Mouse (Mus musculus): ENCODE data around the gene Art3.
"Not testable (repeated sequence)": the region's sequence is repeated elsewhere in the genome, so short reads cannot be mapped to it uniquely, and the experiment has no call there.

Art3 gene

DNA sequence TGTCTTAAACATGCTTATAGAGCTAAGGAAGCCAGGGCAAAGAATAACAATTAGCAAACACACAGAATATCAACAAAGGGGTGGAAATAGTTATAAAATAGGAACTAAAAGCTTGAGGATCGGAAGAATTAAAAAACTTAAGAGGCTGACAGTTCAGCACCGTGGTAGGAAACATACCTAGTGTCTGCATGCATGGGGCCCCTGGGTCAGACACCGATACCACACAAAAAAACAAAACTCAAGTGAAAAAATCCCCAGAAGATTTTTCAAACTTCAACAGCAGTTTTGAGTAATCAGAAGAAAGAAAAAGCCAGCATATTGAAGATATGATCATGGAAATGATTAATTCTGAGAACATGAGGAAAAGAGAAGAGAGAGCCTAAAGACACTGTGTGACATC lies 5.1 kb downstream of the Art3 start:
- no peak for DNase-seq (ENCODE audit: low read depth, low spot score)

- DNase-seq (ENCODE audit: low read depth, low spot score): no peak
Observed at GRCm38 (mm10) chr5:92340606-92341005, 9.0 kb downstream of the Art3 start.

- no peak for DNase-seq (ENCODE audit: low read depth, low spot score)
Observed at GRCm38 (mm10) chr5:92345006-92345405, 13.4 kb downstream of the Art3 start.

GRCm38 (mm10) chr5:92348794-92349413 lies 17.3 kb downstream of the Art3 start, which contains the start of gene Cxcl10:
Gene Cxcl10 (minus strand): TSS chr5:92348889.
- peak; percentile 14 for DNase-seq (ENCODE audit: low read depth, low spot score)

GRCm38 (mm10) chr5:92349731-92350130 lies 18.1 kb downstream of the Art3 start:
- DNase-seq (ENCODE audit: low read depth, low spot score): no peak

- not testable (repeated sequence) for DNase-seq (ENCODE audit: low read depth, low spot score)
Observed at GRCm38 (mm10) chr5:92352716-92353115, 21.1 kb downstream of the Art3 start.

- DNase-seq (ENCODE audit: low read depth, low spot score): no peak
Observed at GRCm38 (mm10) chr5:92353517-92353916, 21.9 kb downstream of the Art3 start.

DNA sequence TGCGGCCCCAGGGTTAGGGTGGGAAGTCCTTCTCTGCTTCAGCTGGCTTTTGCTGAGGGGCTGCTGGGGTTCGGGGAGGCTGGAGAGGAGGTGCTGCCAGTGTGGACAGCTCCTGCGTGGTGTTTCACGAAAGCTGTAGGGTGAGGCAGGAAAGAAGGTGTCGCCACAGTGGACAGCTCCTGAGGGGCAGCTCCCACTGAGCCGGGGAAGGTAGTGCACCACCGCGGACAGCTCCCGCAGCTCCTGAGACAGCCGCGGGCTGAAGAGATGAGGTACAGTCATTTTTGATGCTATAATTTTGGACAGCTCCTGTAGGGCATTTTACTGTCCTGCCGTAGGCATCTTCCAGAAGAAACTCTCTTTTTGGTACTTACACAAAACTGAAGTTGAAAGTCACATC lies 26.4 kb downstream of the Art3 start:
- no peak for DNase-seq (ENCODE audit: low read depth, low spot score)

- DNase-seq (ENCODE audit: low read depth, low spot score): no peak
Observed at GRCm38 (mm10) chr5:92358767-92359455, 27.3 kb downstream of the Art3 start.

GRCm38 (mm10) chr5:92363179-92363578 lies 31.6 kb downstream of the Art3 start:
- DNase-seq (ENCODE audit: low read depth, low spot score): no peak

- no peak for DNase-seq (ENCODE audit: low read depth, low spot score)
Observed at GRCm38 (mm10) chr5:92364011-92364410, 32.4 kb downstream of the Art3 start.

DNA sequence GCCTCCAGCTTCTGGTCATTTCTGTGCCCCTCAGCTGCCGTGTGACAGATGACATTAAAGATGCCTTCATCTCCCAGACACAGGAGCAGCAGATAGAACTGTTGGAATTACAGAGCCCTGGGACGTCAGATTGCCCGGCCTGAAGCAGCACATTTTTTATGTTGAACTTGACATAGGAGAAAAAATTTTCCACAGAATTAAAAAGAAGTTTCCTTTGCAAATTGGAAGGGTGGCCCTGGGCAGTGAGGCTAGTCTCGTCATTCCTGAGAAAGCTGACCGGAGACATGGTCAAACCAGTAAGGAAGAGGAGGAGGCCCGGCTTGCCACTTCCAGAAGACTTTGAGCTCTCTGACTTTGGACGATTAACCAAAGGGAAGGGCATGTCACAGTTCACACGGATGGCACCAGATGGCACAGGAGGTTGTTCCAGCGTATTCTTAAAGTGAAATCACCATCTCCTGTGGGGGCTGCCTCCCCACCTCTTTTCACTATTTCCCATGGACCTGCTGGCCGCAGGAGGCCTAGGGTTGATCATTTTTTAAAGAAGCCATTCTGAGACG lies 33.6 kb downstream of the Art3 start:
- DNase-seq (ENCODE audit: low read depth, low spot score): no peak

DNA sequence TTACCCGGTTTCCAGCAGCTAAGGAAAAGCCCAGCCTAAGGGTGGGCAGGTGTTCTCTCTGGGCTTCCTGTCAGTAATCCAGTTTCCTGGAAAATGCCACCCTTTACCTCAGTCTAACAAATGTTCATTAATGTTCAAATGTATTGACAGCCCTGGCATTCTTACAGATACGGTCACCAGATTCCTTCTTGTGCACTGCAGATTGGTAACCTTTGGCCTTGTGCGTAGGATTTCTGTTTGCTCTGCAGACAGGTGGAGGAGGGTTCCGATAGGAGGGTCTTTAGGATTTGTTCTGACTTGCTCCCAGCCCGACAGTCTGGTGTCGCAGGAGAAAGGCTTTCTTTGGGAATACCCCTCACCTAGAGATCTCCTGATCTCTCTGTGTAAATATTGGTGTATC lies 34.9 kb downstream of the Art3 start:
- DNase-seq (ENCODE audit: low read depth, low spot score): no peak

- DNase-seq (ENCODE audit: low read depth, low spot score): no peak
Observed at GRCm38 (mm10) chr5:92368392-92368791, 36.8 kb downstream of the Art3 start.

- DNase-seq (ENCODE audit: low read depth, low spot score): peak; percentile 14
Observed at GRCm38 (mm10) chr5:92369151-92369994, 37.7 kb downstream of the Art3 start.

- DNase-seq (ENCODE audit: low read depth, low spot score): no peak
Observed at GRCm38 (mm10) chr5:92370392-92370791, 38.8 kb downstream of the Art3 start.

- DNase-seq (ENCODE audit: low read depth, low spot score): no peak
Observed at GRCm38 (mm10) chr5:92370891-92371290, 39.3 kb downstream of the Art3 start.

DNA sequence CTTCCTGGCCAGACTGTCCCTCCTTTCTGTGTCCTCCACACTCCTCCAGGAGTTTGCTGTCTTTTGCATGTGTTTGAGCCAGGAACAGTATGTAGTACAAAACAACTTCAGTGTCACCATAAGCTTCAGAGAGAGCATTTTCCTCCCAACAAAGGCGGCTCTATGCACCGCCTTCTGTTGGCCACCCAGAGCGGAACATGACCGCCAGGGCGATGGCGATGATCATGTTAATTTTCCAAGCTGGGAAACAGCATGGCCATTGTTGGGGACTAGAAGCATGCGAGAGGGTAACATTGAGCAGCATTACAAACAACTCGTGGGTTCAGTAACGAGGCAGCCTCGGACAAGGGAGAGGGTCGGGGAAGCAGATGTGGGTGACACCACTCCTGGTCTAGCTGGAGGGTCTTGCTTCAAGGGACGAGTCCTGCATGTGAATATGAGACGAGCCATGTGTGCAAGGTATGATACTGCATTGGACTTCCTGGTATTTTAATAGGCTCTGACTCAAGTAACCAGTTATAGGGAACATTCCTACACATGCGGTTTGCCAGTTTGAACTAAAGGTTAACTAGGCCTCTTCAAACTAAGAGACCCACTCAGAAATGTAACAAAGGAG lies 39.8 kb downstream of the Art3 start:
- DNase-seq (ENCODE audit: low read depth, low spot score): peak; percentile 8

DNA sequence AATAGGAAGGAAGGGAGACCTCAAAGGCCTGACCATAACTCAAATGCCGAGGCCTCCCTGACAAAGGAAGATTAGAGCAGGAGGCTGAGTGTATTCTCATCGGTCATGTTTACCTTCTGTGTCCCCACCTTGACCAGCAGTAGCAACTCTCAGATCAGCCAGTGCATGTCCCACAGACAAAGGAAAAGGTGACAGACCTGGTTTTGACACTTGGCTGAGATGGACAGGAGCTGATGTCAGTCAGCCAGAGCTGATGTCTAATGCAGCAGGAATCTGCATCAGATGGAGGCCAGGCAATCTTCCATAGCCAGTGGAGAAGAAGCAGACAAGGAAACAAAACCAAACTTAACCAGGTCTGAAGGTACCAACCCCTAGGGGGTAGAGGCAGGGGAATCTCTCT lies 41.0 kb downstream of the Art3 start:
- no peak for DNase-seq (ENCODE audit: low read depth, low spot score)

DNA sequence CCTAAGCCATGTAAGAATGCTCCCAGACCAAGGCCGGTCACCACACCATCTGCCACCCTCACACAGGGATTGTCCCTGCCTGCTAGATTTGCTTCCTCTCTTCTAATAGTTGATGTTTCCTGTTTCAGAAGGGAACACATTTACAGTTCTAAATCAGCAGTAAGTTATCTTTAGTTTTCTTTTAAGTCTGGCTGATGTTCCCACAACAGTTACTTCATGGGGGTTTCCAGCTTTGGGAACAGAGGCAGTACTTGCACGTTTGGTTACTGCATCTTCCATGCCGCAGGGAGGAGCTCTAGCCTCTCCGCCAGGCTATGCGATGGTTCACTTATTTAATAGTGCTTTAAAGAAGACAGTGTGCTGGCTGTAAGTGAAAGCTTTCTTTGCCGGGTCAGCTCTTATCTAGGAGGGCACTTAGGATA lies 43.1 kb downstream of the Art3 start:
- DNase-seq (ENCODE audit: low read depth, low spot score): no peak

DNA sequence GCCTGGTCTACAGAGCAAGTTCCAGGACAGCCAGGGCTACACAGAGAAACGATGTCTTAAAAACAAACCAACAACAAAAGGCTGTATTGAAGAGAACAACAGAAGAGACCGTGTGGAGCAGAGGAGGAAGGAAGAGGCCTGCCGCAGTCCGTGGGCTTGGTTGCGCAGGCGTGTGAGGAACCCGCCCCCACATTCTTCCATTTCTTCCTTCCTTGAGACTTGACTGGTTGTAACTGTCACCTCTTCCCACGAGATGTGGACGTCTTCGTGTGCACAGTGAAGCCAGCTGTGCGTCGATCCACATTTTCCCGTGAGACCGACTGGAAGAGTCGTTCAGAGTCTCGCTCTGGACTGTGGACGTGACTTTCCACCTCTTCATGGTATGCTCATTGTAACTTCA lies 43.7 kb downstream of the Art3 start:
- DNase-seq (ENCODE audit: low read depth, low spot score): no peak
